Mouse (Mus musculus): Measurements from ENCODE around the gene Fkbp8. TPM values are rescaled to one million over a fixed set of nuclear protein-coding genes. Genes with fewer than 3 reads are reported as not detected.

Fkbp8 gene
- polyA plus RNA-seq, 1 experiment from 2014 or later: 357 TPM

DNA sequence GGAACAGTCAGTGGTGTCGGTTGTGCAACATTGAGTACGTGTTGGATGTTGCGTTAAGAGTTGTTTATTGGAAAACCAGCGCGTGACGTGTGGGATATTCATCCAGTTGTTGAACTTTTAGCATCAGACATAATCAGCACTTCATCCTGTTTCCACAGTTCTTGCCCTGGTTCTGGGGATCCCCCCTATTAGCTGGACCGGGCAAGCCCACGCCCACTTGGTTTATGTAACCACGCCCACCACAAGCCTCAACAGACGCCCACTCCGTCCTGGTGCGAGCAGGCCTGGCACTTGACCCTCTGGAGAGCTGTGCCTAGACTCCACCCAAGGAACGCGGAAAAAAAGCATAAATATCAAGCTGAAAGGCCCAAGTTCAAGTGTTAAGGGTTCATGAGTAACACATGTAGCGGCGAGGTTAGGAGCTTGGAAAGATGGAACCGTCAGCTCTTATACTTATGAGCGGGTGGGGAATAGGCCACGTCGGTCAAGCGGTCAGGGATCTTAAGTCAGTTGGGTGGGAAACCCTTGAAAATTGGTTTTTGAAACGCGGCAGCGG is 10.6 kb downstream of the Fkbp8 start:
- Histone ChIP-seq H3K27me3 (no peaks in the 10 kb centered on the region), H3K4me2 (peak overlapping the region; percentile 97), H3K27ac (peak overlapping the region; percentile 79), H3K9ac (peak overlapping the region; percentile 61), H3K36me3 (ENCODE audit: poor library complexity, severe bottlenecking) (peaks cover 41% of the 10 kb centered on the region), H3K9me3 (replicated peaks) (no peaks in the 10 kb centered on the region), H3K4me1 (peaks cover 33% of the 10 kb centered on the region), H3K4me3 (peak overlapping the region; percentile 81)
- 16% methylated on average over 24 of the region's 24 CpGs for WGBS
- peak; percentile 6 for ATAC-seq

DNA sequence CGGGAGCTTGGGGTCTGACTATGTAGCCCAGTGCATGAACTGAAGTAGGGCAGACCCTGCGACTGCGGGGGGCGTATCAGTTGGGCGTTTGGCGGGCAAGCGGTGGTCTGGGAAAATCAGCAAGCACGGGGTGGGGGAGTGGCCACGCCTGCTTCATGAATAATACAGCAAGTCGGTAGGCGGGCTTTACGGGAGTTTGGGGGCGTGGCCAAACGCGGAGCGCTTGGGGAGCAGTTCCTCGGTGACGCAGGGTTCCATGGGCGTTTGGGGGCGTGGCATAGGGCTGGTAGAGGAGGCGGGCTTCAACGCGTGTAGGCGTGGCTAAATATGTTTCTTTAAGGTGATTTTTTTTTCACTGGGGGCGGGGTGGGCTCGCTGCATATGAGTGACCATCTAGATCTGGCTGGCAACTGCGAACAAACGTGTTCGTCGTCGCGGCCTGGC is 11.1 kb downstream of the Fkbp8 start:
- peak overlapping the region; percentile 81 for H3K4me3 ChIP-seq
- peak; percentile 79 for ATAC-seq
- peak overlapping the region; percentile 97 for H3K4me2 ChIP-seq
- peak overlapping the region; percentile 91 for H3K9ac ChIP-seq
- peaks cover 33% of the 10 kb centered on the region for H3K4me1 ChIP-seq
- H3K27ac ChIP-seq: peak overlapping the region; percentile 93
- H3K36me3 ChIP-seq (ENCODE audit: poor library complexity, severe bottlenecking): peaks cover 35% of the 10 kb centered on the region
- no peaks in the 10 kb centered on the region for H3K27me3 ChIP-seq
- H3K9me3 ChIP-seq (replicated peaks): no peaks in the 10 kb centered on the region
- under 1% methylated on average over 32 of the region's 32 CpGs for WGBS

- Histone ChIP-seq H3K36me3 (ENCODE audit: poor library complexity, severe bottlenecking) (peaks cover 29% of the 10 kb centered on the region), H3K9me3 (replicated peaks) (no peaks in the 10 kb centered on the region), H3K4me2 (peak within 1 kb of the TSS; percentile 97), H3K4me3 (peak within 1 kb of the TSS; percentile 81), H3K9ac (peak within 1 kb of the TSS; percentile 91), H3K27me3 (no peaks in the 10 kb centered on the region), H3K4me1 (peaks cover 33% of the 10 kb centered on the region), H3K27ac (peak within 1 kb of the TSS; percentile 93)
- WGBS: under 1% methylated on average over 58 of the region's 58 CpGs
- ATAC-seq: peak; percentile 90
Observed at GRCm38 (mm10) chr8:70539077-70539813, 11.7 kb downstream of the Fkbp8 start, which contains the start of gene Ell. Ell (plus strand) TSS chr8:70539457.

GRCm38 (mm10) chr8:70540013-70540506 is 12.5 kb downstream of the Fkbp8 start:
- Histone ChIP-seq H3K4me1 (peaks cover 33% of the 10 kb centered on the region), H3K9me3 (replicated peaks) (no peaks in the 10 kb centered on the region), H3K4me3 (peak overlapping the region; percentile 81), H3K36me3 (ENCODE audit: poor library complexity, severe bottlenecking) (peaks cover 21% of the 10 kb centered on the region), H3K4me2 (peak overlapping the region; percentile 97), H3K27me3 (no peaks in the 10 kb centered on the region), H3K27ac (no peak overlapping the region), H3K9ac (peak overlapping the region; percentile 91)
- WGBS: 15% methylated on average over 4 of the region's 4 CpGs
- no peak for ATAC-seq

- Histone ChIP-seq H3K27me3 (no peaks in the 10 kb centered on the region), H3K4me2 (peak overlapping the region; percentile 97), H3K4me1 (peaks cover 33% of the 10 kb centered on the region), H3K27ac (no peak overlapping the region), H3K36me3 (ENCODE audit: poor library complexity, severe bottlenecking) (peaks cover 16% of the 10 kb centered on the region), H3K9me3 (replicated peaks) (no peaks in the 10 kb centered on the region), H3K4me3 (peak overlapping the region; percentile 81), H3K9ac (peak overlapping the region; percentile 91)
- no peak for ATAC-seq
- 52% methylated on average over 7 of the region's 7 CpGs for WGBS
Observed at GRCm38 (mm10) chr8:70540507-70541071, 13.1 kb downstream of the Fkbp8 start.

- no peak for ATAC-seq
- Histone ChIP-seq H3K9ac (peak overlapping the region; percentile 91), H3K27me3 (no peaks in the 10 kb centered on the region), H3K4me1 (peaks cover 33% of the 10 kb centered on the region), H3K36me3 (ENCODE audit: poor library complexity, severe bottlenecking) (peaks cover 11% of the 10 kb centered on the region), H3K4me3 (peak overlapping the region; percentile 81; the same call in 1 of the 2 replicates), H3K9me3 (replicated peaks) (no peaks in the 10 kb centered on the region), H3K4me2 (peak overlapping the region; percentile 97), H3K27ac (no peak overlapping the region)
- WGBS: 84% methylated on average over 5 of the region's 5 CpGs
Observed at GRCm38 (mm10) chr8:70541081-70541480, 13.6 kb downstream of the Fkbp8 start.

DNA sequence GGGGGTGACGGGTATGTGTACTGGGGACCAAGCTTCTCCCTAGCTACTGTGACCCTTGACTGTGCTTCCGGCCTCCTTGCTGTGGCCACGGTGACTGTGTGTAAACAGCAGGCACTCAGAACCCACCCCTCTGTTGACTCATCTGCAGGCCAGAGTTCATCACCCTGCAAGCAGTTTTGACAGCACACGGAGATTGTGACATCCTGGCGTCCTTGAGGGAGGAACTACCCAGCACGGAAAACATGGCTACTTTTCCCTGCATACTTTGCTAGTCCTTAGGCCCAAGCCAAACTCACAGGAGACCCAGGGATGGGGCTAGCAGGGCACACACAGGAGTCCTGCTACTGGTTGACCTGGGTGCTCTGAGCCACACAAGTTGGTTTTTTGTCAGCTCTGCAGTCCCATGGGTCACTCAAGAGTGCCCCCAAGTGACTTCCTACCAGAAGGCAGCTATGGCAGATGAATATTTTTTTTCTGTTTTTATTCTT is 16.7 kb downstream of the Fkbp8 start:
- 85% methylated on average over 6 of the region's 6 CpGs for WGBS
- Histone ChIP-seq H3K9ac (no peak overlapping the region), H3K9me3 (replicated peaks) (no peaks in the 10 kb centered on the region)

DNA sequence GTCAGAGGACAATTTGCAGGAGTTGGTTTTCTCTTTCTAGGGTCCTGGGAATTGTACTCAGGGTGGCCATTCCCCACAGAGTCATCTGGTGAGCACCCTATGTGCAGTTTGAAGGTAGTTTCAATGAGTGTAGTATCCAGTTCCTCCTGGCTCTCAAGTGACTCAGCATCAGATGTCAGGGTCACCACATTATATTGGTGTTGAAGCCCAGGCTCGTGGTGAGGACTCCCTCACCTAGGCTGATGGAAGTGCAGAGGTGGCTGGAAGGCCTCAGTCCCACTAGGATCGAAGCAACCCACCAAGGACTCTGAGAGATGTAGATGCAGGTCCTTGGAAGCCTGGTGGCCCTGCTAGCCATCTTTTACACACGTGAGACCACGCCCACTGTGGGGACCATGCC is 18.9 kb downstream of the Fkbp8 start:
- Histone ChIP-seq H3K4me1 (peaks cover 11% of the 10 kb centered on the region), H3K27me3 (no peaks in the 10 kb centered on the region), H3K27ac (no peak overlapping the region), H3K9me3 (replicated peaks) (no peaks in the 10 kb centered on the region), H3K9ac (no peak overlapping the region), H3K36me3 (ENCODE audit: poor library complexity, severe bottlenecking) (no peaks in the 10 kb centered on the region), H3K4me2 (no peak overlapping the region), H3K4me3 (no peak overlapping the region)
- ATAC-seq: no peak
- 92% methylated on average over 4 of the region's 4 CpGs for WGBS

More for the DNA sequence above, 16.7 kb downstream of the Fkbp8 start:
- Histone ChIP-seq H3K27me3 (no peaks in the 10 kb centered on the region), H3K36me3 (ENCODE audit: poor library complexity, severe bottlenecking) (no peaks in the 10 kb centered on the region), H3K4me1 (peaks cover 26% of the 10 kb centered on the region), H3K4me3 (no peak overlapping the region), H3K4me2 (no peak overlapping the region), H3K27ac (no peak overlapping the region)
- ATAC-seq: no peak

GRCm38 (mm10) chr8:70547762-70548161 is 20.2 kb downstream of the Fkbp8 start:
- peaks cover 3% of the 10 kb centered on the region; the same call in 1 of the 2 replicates for H3K4me1 ChIP-seq
- no peak overlapping the region for H3K4me3 ChIP-seq
- H3K9ac ChIP-seq: no peak overlapping the region
- H3K36me3 ChIP-seq (ENCODE audit: poor library complexity, severe bottlenecking): no peaks in the 10 kb centered on the region
- no peak for ATAC-seq
- no peaks in the 10 kb centered on the region for H3K27me3 ChIP-seq
- no peak overlapping the region for H3K27ac ChIP-seq
- H3K9me3 ChIP-seq (replicated peaks): no peaks in the 10 kb centered on the region
- no peak overlapping the region for H3K4me2 ChIP-seq
- 93% methylated on average over 6 of the region's 6 CpGs for whole genome bisulfite sequencing

- Histone ChIP-seq H3K4me2 (no peak overlapping the region), H3K27ac (no peak overlapping the region), H3K9ac (no peak overlapping the region), H3K27me3 (no peaks in the 10 kb centered on the region), H3K9me3 (replicated peaks) (no peaks in the 10 kb centered on the region), H3K36me3 (ENCODE audit: poor library complexity, severe bottlenecking) (no peaks in the 10 kb centered on the region), H3K4me3 (no peak overlapping the region), H3K4me1 (peaks cover 17% of the 10 kb centered on the region)
- WGBS: 96% methylated on average over 10 of the region's 10 CpGs
- ATAC-seq: no peak
Observed at GRCm38 (mm10) chr8:70549412-70550184, 22.1 kb downstream of the Fkbp8 start.

DNA sequence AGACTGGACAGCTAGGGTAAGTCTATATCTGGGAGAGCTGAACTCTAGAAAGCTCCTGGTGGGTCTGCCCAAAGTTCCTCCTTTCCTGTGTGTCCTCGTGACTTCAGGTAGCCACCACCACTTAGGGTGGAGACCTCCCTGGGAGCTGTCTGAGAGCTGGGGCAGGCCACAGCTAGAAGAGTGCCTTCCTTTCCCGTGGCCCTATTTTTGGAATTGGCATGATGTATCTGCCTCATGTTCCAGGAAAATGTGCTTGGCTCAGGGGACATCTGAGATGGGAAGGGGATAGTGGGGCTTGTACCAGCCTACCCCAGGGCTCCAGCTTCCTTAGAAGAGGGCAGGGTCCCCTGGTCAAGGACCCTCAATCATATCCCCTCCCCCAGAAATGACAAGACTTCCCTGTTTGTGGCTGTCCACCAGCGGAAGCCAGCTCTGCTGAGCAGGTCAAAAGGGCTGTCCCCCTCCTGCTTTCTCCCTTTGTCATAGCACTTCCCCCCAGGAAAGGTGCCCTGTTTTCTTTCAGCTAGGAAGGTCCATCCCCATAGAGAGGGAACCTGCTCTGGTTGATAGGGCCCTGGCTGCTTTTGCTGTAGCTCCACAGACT is 24.1 kb downstream of the Fkbp8 start:
- no peak overlapping the region; the same call in 1 of the 2 replicates for H3K9ac ChIP-seq
- H3K27me3 ChIP-seq: no peaks in the 10 kb centered on the region
- H3K27ac ChIP-seq: no peak overlapping the region
- H3K4me2 ChIP-seq: no peak overlapping the region
- peaks cover 17% of the 10 kb centered on the region for H3K4me1 ChIP-seq
- ATAC-seq: no peak
- WGBS: 86% methylated on average over 3 of the region's 3 CpGs
- no peaks in the 10 kb centered on the region for H3K36me3 ChIP-seq (ENCODE audit: poor library complexity, severe bottlenecking)
- H3K4me3 ChIP-seq: no peak overlapping the region
- no peaks in the 10 kb centered on the region for H3K9me3 ChIP-seq (replicated peaks)

Data from forebrain, embryonic 13.5 days (tissue).